ENCODE assay signal across 29 mouse cellular contexts in genomic region chr10:120884220-120884619, GRCm38 (mm10). TPM values are rescaled to one million over a fixed set of nuclear protein-coding genes. Genes with fewer than 3 reads are reported as not detected.
DNase-seq lines count a peak whose midpoint lies in the region; ATAC-seq lines count a peak whose summit lies in the region.
"Had no signal": no experiment of that assay in that cellular context is flagged by ENCODE, and none has a peak within 500 bp of the region (broad histone marks: within the 10 kb centered on the region; RNA-seq: fewer than 3 reads in every experiment).

No protein-coding gene starts in this region.

- H3K9ac ChIP-seq in kidney, embryonic 14.5 days (ENCODE audit: low read depth, low read length), result no peak overlapping the region
- H3K9ac ChIP-seq: embryonic facial prominence, embryonic 13.5 days; forebrain, postnatal 0 days; heart, embryonic 15.5 days; liver, embryonic 14.5 days had no signal

- H3K4me2 ChIP-seq in kidney, embryonic 14.5 days (replicated peaks; ENCODE audit: low read depth, low read length), result no peak overlapping the region
- H3K4me2 ChIP-seq: midbrain, embryonic 12.5 days had no signal

- no peak overlapping the region for H3K27ac ChIP-seq in kidney, embryonic 14.5 days (ENCODE audit: low read depth, low read length)
- H3K27ac ChIP-seq in embryonic facial prominence, embryonic 10.5 days (replicated peaks), result 0 out of 2 replicates have a peak overlapping the region, but pooled peaks have one; percentile 6
- H3K27ac ChIP-seq: liver, embryonic 14.5 days; macrophage; midbrain, embryonic 12.5 days had no signal

- no peak overlapping the region for H3K4me3 ChIP-seq in kidney, embryonic 14.5 days (ENCODE audit: low read length)
- H3K4me3 ChIP-seq in embryonic facial prominence, embryonic 10.5 days, result no peak overlapping the region
- H3K4me3 ChIP-seq: embryonic facial prominence, embryonic 13.5 days; forebrain, embryonic 10.5 days; heart, embryonic 15.5 days; midbrain, embryonic 12.5 days had no signal

- H3K9me3 ChIP-seq in kidney, embryonic 14.5 days (ENCODE audit: control insufficient read depth, low read length), result peaks cover 2% of the 10 kb centered on the region; the same call in 1 of the 2 replicates
- peaks cover 5% of the 10 kb centered on the region; the same call in 1 of the 2 replicates for H3K9me3 ChIP-seq in embryonic facial prominence, embryonic 10.5 days
- H3K9me3 ChIP-seq: embryonic facial prominence, embryonic 13.5 days; heart, embryonic 15.5 days; midbrain, embryonic 12.5 days had no signal

- ATAC-seq in kidney, embryonic 14.5 days (ENCODE audit: low FRiP score, low TSS enrichment), result peak; percentile 12; the same call in 1 of the 2 replicates
- ATAC-seq: forebrain, postnatal 0 days; hindbrain, embryonic 16.5 days had no signal

- peak; percentile 51 to 75 for DNase-seq in adrenal gland, adult (ENCODE audit: inconsistent age in 2 of 2, low spot score in 1 of 2)
- DNase-seq in adrenal gland, postnatal 25 days, result no peak
- peak; percentile 59 for DNase-seq in heart, adult 11 months
- no peak for DNase-seq in heart, postnatal 14 days
- no peak for DNase-seq in kidney, adult 8-10 months
- no peak for DNase-seq in embryonic facial prominence, embryonic 10.5 days (ENCODE audit: low spot score)
- DNase-seq in B cell, adult 2 months, result no peak
- DNase-seq: cerebellum, adult 8-10 months; cerebellum, postnatal 25 days; forebrain, postnatal 0 days; gastrocnemius, postnatal 14 days; heart, adult 18-20 months; kidney, adult 2 months; kidney, postnatal 14 days; layer of hippocampus, adult 9-11 months; liver; lung, adult 2 months; lung, postnatal 10 days; thymus, postnatal 14 days had no signal

- 89% methylated on average over 14 of the region's 14 CpGs for WGBS in kidney, embryonic 14.5 days
- 84% methylated on average over 14 of the region's 14 CpGs for WGBS in embryonic facial prominence, embryonic 10.5 days

- intact Hi-C loops in heart, postnatal 14 days (cut with DNase I), result no loop called here

- no peaks in the 10 kb centered on the region for H3K27me3 ChIP-seq in kidney, embryonic 14.5 days (ENCODE audit: control insufficient read depth, insufficient read depth, low read length)
- H3K27me3 ChIP-seq in embryonic facial prominence, embryonic 10.5 days (replicated peaks; ENCODE audit: low read depth, poor library complexity, severe bottlenecking), result no peaks in the 10 kb centered on the region
- H3K27me3 ChIP-seq: embryonic facial prominence, embryonic 13.5 days; heart, embryonic 15.5 days; midbrain, embryonic 12.5 days had no signal

- no peaks in the 10 kb centered on the region for H3K36me3 ChIP-seq in kidney, embryonic 14.5 days (ENCODE audit: control insufficient read depth, insufficient read depth, low read length)
- peaks cover 10% of the 10 kb centered on the region; the same call in 1 of the 2 replicates for H3K36me3 ChIP-seq in embryonic facial prominence, embryonic 10.5 days (replicated peaks)
- H3K36me3 ChIP-seq: G1E; midbrain, embryonic 12.5 days had no signal

- H3K4me1 ChIP-seq in kidney, embryonic 14.5 days (ENCODE audit: control insufficient read depth, insufficient read depth, low read length), result peaks cover 3% of the 10 kb centered on the region; the same call in 1 of the 2 replicates
- peaks cover 30% of the 10 kb centered on the region for H3K4me1 ChIP-seq in embryonic facial prominence, embryonic 10.5 days

RNA-seq across cellular contexts. Expression of gene Msrb3, which starts 14.7 kb away (rescaled TPM):
- 41.4 and 46.9 TPM in 2 replicates for total RNA-seq in adrenal gland, postnatal 25 days (2021)
- 100 to 1,000 TPM; 104 TPM for total RNA-seq in heart, postnatal 14 days (2021)
- polyA plus RNA-seq in kidney, embryonic 14.5 days (2014; fragmentation: Nextera tagmentation; extraction: Ambion mirVana), result 10.2 TPM in 2 replicates
- polyA plus RNA-seq in embryonic facial prominence, embryonic 10.5 days (2016; fragmentation: Nextera tagmentation; extraction: Ambion mirVana), result 3.4 and 3.6 TPM in 2 replicates
- total RNA-seq: monocyte, adult 5-6 weeks had no signal
- polyA plus RNA-seq: G1E had no signal

Comparison
In these comparisons a context has a peak if more than half of its experiments do, and no peak if none do; other contexts are left out.
1. DNase-seq: peak in adrenal gland, adult (2 of 2) and heart, adult 11 months (single experiment); none in adrenal gland, postnatal 25 days (single experiment), heart, postnatal 14 days (0 of 2), kidney, adult 8-10 months (0 of 2), embryonic facial prominence, embryonic 10.5 days (single experiment) and B cell, adult 2 months (0 of 2).